Mouse (Mus musculus) gastrocnemius, adult 2 months (tissue): ENCODE measurements around the gene Fermt1. TPM values are rescaled to one million over a fixed set of nuclear protein-coding genes. Genes with fewer than 3 reads are reported as not detected.
A peak's percentile ranks its signal among the peaks of the same experiment; 100 is the strongest.

Experiments
- DNase-seq: peaks from one replicate; pipeline ENCODE4 v3.0.0; 2022
- H3K27ac ChIP-seq: fragments of 200-600 bp; 2 replicates; pipeline ENCODE4 v1.8.1; 2022; ENCODE audit warnings: mild to moderate bottlenecking
- H3K4me3 ChIP-seq: fragments of 200-600 bp; 2 replicates; pipeline ENCODE4 v1.8.1; 2022; ENCODE audit warnings: mild to moderate bottlenecking, moderate library complexity
- CTCF ChIP-seq: fragments of 200-600 bp; IDR thresholded peaks from 2 replicates; pipeline ENCODE4 v1.8.1; 2022; ENCODE audit warnings: antibody characterized with exemption, mild to moderate bottlenecking, moderate library complexity
- intact Hi-C: fragments of 180-260 bp; cut with DNase I; formaldehyde crosslinking; loops from one replicate; pipeline ENCODE4 v1.15.1; 2025
- long read RNA-seq, 2 experiments: library from polyadenylated mRNA; stranded (forward); transcript quantifications; one replicate each; pipeline ENCODE4 v2.0.0; 2021
- total RNA-seq, 2 experiments: library from RNA; stranded (reverse); gene quantifications; 2 replicates each; pipeline ENCODE4 v1.2.3; 2021

Fermt1 gene
- not detected for total RNA-seq
- long read RNA-seq, experiment 1, result 0 reads
- long read RNA-seq, experiment 2, result 0 reads

DNA sequence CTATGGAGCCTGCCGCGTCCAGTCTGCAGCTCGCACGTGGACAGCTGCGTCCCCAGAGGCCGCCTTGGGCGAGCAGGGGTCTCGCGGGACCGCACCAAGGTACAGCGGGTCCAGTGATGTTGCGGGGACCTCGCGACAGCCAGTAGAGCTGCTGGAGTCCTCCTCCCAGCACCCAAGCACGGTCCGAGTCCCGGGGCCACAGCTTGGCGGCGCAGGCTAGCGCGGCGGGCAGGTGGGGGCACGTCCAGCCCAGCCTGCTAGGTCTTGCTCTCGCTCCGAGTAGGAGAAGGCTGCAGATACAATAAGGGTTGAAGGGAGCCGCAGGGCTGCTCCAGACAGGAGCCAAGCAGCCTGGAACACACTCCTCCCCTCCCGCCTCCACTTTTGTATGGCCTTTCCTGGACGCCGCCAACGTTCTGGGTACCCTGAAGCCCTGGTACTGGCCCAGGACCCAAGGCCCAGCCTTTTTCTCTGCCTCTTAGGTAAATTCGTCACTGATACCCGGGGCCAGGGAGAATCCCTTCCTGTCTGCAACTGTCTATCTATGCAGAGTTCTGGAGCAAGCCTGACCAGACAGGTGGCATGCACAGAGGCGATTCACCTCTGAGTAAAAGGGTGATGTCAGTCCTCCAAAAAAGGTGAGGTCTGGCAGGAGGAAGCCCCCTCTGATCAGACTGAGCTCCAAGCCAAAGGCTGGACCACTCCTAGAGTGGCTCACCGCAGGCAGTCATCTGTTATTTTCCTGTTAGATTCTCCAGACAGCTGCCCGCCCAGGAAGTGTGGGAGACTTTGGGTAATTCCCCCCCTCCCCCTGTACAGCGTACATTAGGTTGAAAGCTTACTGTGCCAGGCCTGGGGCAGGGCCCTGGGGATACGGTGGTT, at the start of gene Fermt1:
Gene Fermt1 (minus strand): TSS at position 581 of the 882 bp plus-strand sequence.
- no peak within 1 kb of the TSS for H3K27ac ChIP-seq
- no peak for DNase-seq
- TF ChIP-seq CTCF, result no peak
- intact Hi-C loops, result no loop called here
- peak within 1 kb of the TSS; percentile 45 for H3K4me3 ChIP-seq

DNA sequence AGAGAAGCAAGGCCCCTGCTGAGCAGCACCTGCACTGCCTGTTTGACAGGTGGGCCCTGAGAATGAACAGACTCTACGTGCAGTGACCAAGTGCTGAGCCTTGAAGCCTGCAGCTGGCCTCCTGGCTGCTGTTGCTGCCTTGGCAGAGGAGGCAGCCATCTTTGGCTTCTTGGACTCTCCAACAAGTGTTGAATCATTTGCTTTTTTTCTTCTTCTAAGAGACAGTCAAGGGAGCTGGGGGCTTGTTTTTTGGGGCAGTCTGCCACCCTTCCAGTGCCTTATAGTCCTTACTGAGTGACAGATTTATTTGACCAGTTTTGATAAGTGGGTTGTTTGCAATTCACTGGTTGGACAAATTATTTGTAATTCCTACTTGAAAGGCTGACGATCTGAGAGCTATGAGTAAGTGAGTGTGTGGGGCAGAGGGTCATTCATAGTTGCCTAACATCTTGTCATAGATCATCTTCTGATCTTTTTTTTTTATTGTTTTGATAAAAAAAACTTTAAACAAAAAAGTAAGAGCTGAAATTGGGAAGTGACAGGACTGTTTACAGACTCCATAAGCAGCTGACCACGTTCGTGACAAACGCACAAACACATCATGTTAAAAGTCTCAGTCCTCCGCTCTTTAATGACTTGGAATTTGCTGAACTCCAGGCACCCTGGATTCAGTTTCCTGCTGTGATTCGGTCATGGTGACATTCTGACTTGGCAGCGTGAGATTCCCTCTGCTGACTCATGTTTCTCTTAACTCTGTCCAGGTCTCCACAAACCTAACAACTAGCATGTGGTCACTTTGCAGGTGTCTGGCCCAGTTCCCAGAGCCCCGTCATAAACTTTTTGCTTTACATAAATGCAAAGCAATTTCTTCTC, 47.2 kb upstream of the Fermt1 start:
- DNase-seq, result peak; percentile 74
- intact Hi-C loops, result no loop called here
- Histone ChIP-seq H3K4me3 (peak overlapping the region; percentile 22; the same call in 1 of the 2 replicates), H3K27ac (peak overlapping the region; percentile 89)
- TF ChIP-seq CTCF, result no peak

GRCm38 (mm10) chr2:132989778-132990564, 44.3 kb upstream of the Fermt1 start:
- Histone ChIP-seq H3K4me3 (no peak overlapping the region), H3K27ac (peak overlapping the region; percentile 68)
- DNase-seq, result peak; percentile 58
- intact Hi-C loops, result no loop called here
- TF ChIP-seq CTCF, result no peak

DNA sequence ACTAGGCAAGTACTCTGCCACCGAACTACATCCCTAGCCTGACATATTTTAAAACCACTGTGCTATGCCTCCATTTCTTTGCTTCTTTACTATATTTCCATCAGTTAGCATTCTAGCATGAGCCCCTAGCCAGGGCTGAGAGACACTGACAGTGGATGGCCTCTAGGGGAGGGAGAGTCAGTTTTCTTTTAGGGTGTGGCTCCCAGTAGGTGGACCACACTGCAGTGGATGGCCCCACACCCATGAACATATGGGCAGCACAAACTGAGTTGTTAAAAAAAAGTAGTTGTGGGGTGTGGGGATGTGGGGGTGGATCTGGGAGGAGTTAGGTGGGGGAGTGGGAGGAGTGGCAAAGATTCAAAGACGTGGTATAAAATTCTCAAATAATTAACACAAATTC, 27.6 kb upstream of the Fermt1 start:
- no peak overlapping the region for H3K27ac ChIP-seq
- no peak for DNase-seq
- TF ChIP-seq CTCF, result no peak
- intact Hi-C loops, result loop anchor here (10.0 kb wide), 1 partner anchor 581 kb away; the partner anchor contains the start of gene Bmp2
- H3K4me3 ChIP-seq, result no peak overlapping the region

GRCm38 (mm10) chr2:132970772-132971173, 25.1 kb upstream of the Fermt1 start:
- intact Hi-C loops, result loop anchor here (10.0 kb wide), 1 partner anchor 584 kb away; the partner anchor contains the start of gene Bmp2
- H3K4me3 ChIP-seq, result no peak overlapping the region
- H3K27ac ChIP-seq, result peak overlapping the region; percentile 40
- peak; percentile 66 for TF ChIP-seq CTCF
- DNase-seq, result no peak

DNA sequence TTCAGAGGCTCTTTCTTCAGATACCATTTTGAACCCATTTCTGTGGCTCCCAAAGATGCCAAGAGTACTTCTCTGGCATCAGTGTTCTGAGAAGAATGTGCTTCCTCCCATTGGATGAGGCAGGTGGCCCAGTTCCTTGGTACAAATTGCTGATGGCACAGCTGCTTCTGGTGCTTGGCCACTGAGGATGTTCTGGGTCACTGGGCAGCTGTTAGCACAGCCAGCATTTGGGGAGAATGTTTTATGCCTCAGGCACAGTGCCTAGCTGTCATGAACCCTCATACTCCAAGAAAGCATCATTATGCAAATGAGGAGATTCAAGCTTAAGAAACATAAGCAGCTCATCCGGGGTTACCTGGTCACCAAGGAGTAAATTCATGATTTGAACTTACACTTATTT, 12.1 kb upstream of the Fermt1 start:
- no peak for TF ChIP-seq CTCF
- H3K27ac ChIP-seq, result no peak overlapping the region
- DNase-seq, result no peak
- H3K4me3 ChIP-seq, result no peak overlapping the region
- intact Hi-C loops, result no loop called here

GRCm38 (mm10) chr2:132952197-132952596, 6.5 kb upstream of the Fermt1 start:
- Histone ChIP-seq H3K27ac (no peak overlapping the region), H3K4me3 (no peak overlapping the region)
- intact Hi-C loops, result no loop called here
- peak; percentile 34 for TF ChIP-seq CTCF
- no peak for DNase-seq

- H3K27ac ChIP-seq, result no peak overlapping the region
- TF ChIP-seq CTCF, result no peak
- DNase-seq, result no peak
- H3K4me3 ChIP-seq, result no peak overlapping the region
- intact Hi-C loops, result no loop called here
These were observed 2.5 kb upstream of the Fermt1 start for GRCm38 (mm10) chr2:132948174-132948573.

DNA sequence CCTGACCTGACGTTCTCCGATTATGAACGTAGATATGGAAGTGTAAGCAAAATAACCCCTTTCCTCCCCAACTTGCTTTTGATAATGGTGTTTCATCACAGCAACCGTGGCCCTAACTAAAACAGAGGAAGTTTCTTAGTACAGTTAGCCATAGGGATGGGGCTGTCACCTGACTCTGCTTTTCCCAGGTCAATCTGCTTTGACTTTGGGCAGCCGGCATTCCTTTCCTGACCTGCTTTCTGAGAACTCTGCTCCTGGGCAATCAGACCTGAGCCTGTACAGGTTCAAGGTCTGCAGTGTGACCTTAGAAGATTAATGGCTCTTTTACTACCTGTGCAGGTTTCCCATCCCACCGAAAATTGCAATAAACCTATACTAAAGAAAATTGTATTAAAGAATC, 1.3 kb upstream of the Fermt1 start:
- TF ChIP-seq CTCF, result no peak
- H3K4me3 ChIP-seq, result no peak overlapping the region
- no peak for DNase-seq
- intact Hi-C loops, result no loop called here
- no peak overlapping the region for H3K27ac ChIP-seq

DNA sequence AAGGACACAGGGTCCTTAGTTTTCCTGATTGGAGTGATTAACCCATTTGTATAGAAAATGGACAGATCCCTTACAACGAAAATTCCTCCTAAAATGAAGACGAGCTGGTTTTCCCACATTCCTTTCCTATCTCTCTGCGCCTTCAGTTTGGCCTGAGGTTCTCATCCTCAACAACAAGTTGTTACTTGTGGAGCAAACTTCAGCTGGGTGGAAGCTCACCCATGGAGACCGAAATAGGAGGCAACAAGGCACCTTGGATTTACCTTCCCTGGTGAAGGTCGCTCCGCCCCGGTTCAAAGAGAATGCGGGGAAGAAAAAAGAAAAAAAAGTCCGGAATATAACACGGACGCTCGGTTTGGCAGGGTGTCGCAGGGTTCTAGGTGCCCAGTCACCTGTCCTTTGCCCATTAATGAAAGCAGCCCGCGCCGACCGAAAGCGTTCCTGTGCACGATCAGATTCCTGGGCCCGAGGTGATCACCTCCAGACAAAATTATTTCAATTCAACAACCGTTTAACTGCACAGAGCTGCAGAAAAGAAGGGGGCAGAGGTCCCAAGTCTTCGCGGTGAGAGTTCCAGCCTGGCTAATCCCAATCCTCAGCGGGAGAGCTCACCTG, 888 bp downstream of the Fermt1 start:
- no peak for TF ChIP-seq CTCF
- Histone ChIP-seq H3K27ac (no peak overlapping the region), H3K4me3 (peak overlapping the region; percentile 45)
- intact Hi-C loops, result no loop called here
- no peak for DNase-seq

- intact Hi-C loops, result no loop called here
- Histone ChIP-seq H3K4me3 (no peak overlapping the region), H3K27ac (no peak overlapping the region)
These were observed 1.7 kb downstream of the Fermt1 start for GRCm38 (mm10) chr2:132943997-132944396.

GRCm38 (mm10) chr2:132943596-132943995, 2.1 kb downstream of the Fermt1 start:
- no peak for TF ChIP-seq CTCF
- intact Hi-C loops, result no loop called here
- no peak overlapping the region for H3K4me3 ChIP-seq
- H3K27ac ChIP-seq, result no peak overlapping the region
- DNase-seq, result no peak

More at GRCm38 (mm10) chr2:132943997-132944396, 1.7 kb downstream of the Fermt1 start:
- no peak for TF ChIP-seq CTCF
- no peak for DNase-seq
